Mouse (Mus musculus) C2C12 (cell line): ENCODE measurements at regions not wholly inside any gene's neighbourhood (a gene's known extent, or its start where the extent isn't known, plus 50 kb on each side); places are given as distances from the start of the nearest gene placed in this dataset.

Source experiments
- H3K27me3 ChIP-seq: one replicate; pipeline ENCODE4 v1.6.1; 2011; ENCODE audit not compliant: control insufficient read depth, insufficient read depth, insufficient read length
- H3K36me3 ChIP-seq: one replicate; pipeline ENCODE4 v1.6.1; 2011; ENCODE audit not compliant: control insufficient read depth, insufficient read depth
- H3K4me3 ChIP-seq: one replicate; pipeline ENCODE4 v1.5.1; 2011; ENCODE audit warnings: mild to moderate bottlenecking, control low read depth; ENCODE audit not compliant: poor library complexity, insufficient read depth, severe bottlenecking
- H3K79me2 ChIP-seq: one replicate; pipeline ENCODE4 v1.6.1; 2011; ENCODE audit not compliant: control insufficient read depth, insufficient read depth
- H3K79me3 ChIP-seq: one replicate; pipeline ENCODE4 v1.6.1; 2011; ENCODE audit warnings: low read depth, control low read depth
- H3ac ChIP-seq: one replicate; pipeline ENCODE3; 2011; ENCODE audit warnings: low read depth; ENCODE audit not compliant: control insufficient read depth, insufficient read length
- CEBPB ChIP-seq: IDR thresholded peaks from one replicate; pipeline ENCODE4 v1.6.1; 2011; ENCODE audit warnings: low read depth, mild to moderate bottlenecking, control low read depth, moderate library complexity
- CTCF ChIP-seq: IDR thresholded peaks from one replicate; pipeline ENCODE4 v1.5.1; 2011; ENCODE audit not compliant: control insufficient read depth, insufficient read depth, insufficient read length
- FOSL1 ChIP-seq: IDR thresholded peaks from one replicate; pipeline ENCODE4 v1.8.0; 2011; ENCODE audit warnings: mild to moderate bottlenecking, low read length; ENCODE audit not compliant: poor library complexity, insufficient read depth, severe bottlenecking
- MAX ChIP-seq: IDR thresholded peaks from one replicate; pipeline ENCODE4 v1.6.1; 2011; ENCODE audit warnings: mild to moderate bottlenecking, control low read depth
- MYOD1 ChIP-seq: IDR thresholded peaks from one replicate; pipeline ENCODE4 v1.6.1; 2011; ENCODE audit warnings: low read depth; ENCODE audit not compliant: control insufficient read depth, insufficient read length
- MYOG ChIP-seq: IDR thresholded peaks from one replicate; pipeline ENCODE4 v1.6.1; 2011; ENCODE audit not compliant: control insufficient read depth, insufficient read length; ENCODE audit errors: extremely low read depth
- USF1 ChIP-seq: IDR thresholded peaks from one replicate; pipeline ENCODE4 v1.6.1; 2011; ENCODE audit warnings: low read depth, mild to moderate bottlenecking, control low read depth, moderate library complexity

- no peaks in the 10 kb centered on the region for H3K36me3 ChIP-seq
- no peaks in the 10 kb centered on the region for H3K79me2 ChIP-seq
- TF ChIP-seq USF1 (no peak), MYOD1 (no peak), MAX (no peak), MYOG (no peak), FOSL1 (no peak), CTCF (no peak), CEBPB (no peak)
- H3K4me3 ChIP-seq = no peak overlapping the region
- H3ac ChIP-seq = no peak overlapping the region
- H3K27me3 ChIP-seq = no peaks in the 10 kb centered on the region
- no peaks in the 10 kb centered on the region for H3K79me3 ChIP-seq
These were observed 52.5 kb upstream of the Pkn2 start for GRCm38 (mm10) chr3:142934326-142934725.

GRCm38 (mm10) chr3:142933684-142934259, 52.0 kb upstream of the Pkn2 start:
- Histone ChIP-seq H3K79me2 (no peaks in the 10 kb centered on the region), H3ac (no peak overlapping the region), H3K36me3 (no peaks in the 10 kb centered on the region), H3K27me3 (no peaks in the 10 kb centered on the region), H3K79me3 (no peaks in the 10 kb centered on the region), H3K4me3 (no peak overlapping the region)
- TF ChIP-seq MYOD1 (no peak), MAX (no peak), FOSL1 (no peak), CTCF (no peak), MYOG (no peak), CEBPB (no peak), USF1 (no peak)
